In the genomic region with DNA sequence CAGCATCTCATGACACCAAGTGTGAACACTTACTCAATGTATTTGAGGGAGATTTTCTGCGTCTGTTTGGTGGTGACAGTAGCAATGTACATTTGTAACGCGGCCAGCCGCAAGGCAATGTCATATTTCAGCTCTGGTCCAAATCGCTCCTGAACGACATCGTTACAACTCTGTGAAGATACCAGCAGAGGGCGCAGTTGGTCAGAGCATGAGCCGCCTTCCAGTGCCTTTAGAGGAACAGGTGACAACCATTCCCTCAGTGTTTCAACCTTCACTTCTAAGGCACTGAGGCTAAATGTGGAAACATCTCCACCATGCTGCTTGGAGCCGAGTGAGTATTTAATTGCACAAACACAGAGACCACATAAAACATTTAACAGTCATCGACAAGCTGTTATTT, we compare ENCODE assay signal across 8 mouse cellular contexts.
DNase-seq lines count a peak whose midpoint lies in the region; ATAC-seq and TF ChIP-seq lines count a peak whose summit lies in the region.

No protein-coding gene starts in this region.

- no peaks in the 10 kb centered on the region for H3K9me3 ChIP-seq in kidney, embryonic 14.5 days (ENCODE audit: control insufficient read depth, low read length)
- H3K9me3 ChIP-seq in limb, embryonic 12.5 days = no peaks in the 10 kb centered on the region
- H3K9me3 ChIP-seq in neural tube, embryonic 13.5 days = no peaks in the 10 kb centered on the region

- WGBS in cerebellum, adult 2 months = 18% methylated on average over 11 of the region's 11 CpGs
- WGBS in kidney, embryonic 14.5 days = 39% methylated on average over 11 of the region's 11 CpGs
- 30% methylated on average over 11 of the region's 11 CpGs for WGBS in limb, embryonic 12.5 days
- 35% methylated on average over 11 of the region's 11 CpGs for WGBS in neural tube, embryonic 13.5 days

- no peak overlapping the region for H3K4me2 ChIP-seq in kidney, embryonic 14.5 days (replicated peaks; ENCODE audit: low read depth, low read length)
- H3K4me2 ChIP-seq in limb, embryonic 12.5 days = no peak overlapping the region
- no peak overlapping the region for H3K4me2 ChIP-seq in neural tube, embryonic 13.5 days

- no peak for TF ChIP-seq POLR2A in cerebellum, adult 2 months (IDR thresholded peaks at IDR 0.05; ENCODE audit: borderline replicate concordance, insufficient read depth, low read length)

- H3K27ac ChIP-seq in cerebellum, adult 2 months (ENCODE audit: insufficient read depth, low read length) = no peak overlapping the region
- H3K27ac ChIP-seq in kidney, embryonic 14.5 days (ENCODE audit: low read depth, low read length) = no peak overlapping the region
- no peak overlapping the region for H3K27ac ChIP-seq in limb, embryonic 12.5 days
- H3K27ac ChIP-seq in neural tube, embryonic 13.5 days (replicated peaks) = no peak overlapping the region

- peak; percentile 72; the same call in 1 of the 2 replicates for ATAC-seq in kidney, embryonic 14.5 days (ENCODE audit: low FRiP score, low TSS enrichment)
- peak; percentile 66; the same call in 1 of the 2 replicates for ATAC-seq in limb, embryonic 12.5 days (ENCODE audit: insufficient number of reproducible peaks, insufficient read depth, low FRiP score, low TSS enrichment, low read depth)
- peak; percentile 56; the same call in 1 of the 2 replicates for ATAC-seq in neural tube, embryonic 13.5 days (ENCODE audit: low read depth)

- peak; percentile 3 to 10 for DNase-seq in urinary bladder, adult 18-20 months (ENCODE audit: low spot score in 2 of 2)
- no peak for DNase-seq in urinary bladder, adult 2 months (ENCODE audit: low spot score)
- DNase-seq in cerebellum, adult 2 months = peak; percentile 27 to 44
- DNase-seq in frontal cortex, postnatal 10 days (ENCODE audit: low spot score in 2 of 2) = peak; percentile 7 to 41
- peak; percentile 4 for DNase-seq in testis, postnatal 14 days (ENCODE audit: low spot score)

- H3K27me3 ChIP-seq in cerebellum, adult 2 months (ENCODE audit: control insufficient read depth, insufficient read depth, low read length) = no peaks in the 10 kb centered on the region
- no peaks in the 10 kb centered on the region for H3K27me3 ChIP-seq in kidney, embryonic 14.5 days (ENCODE audit: control insufficient read depth, insufficient read depth, low read length)
- peaks cover 28% of the 10 kb centered on the region for H3K27me3 ChIP-seq in limb, embryonic 12.5 days
- H3K27me3 ChIP-seq in neural tube, embryonic 13.5 days = peaks cover 71% of the 10 kb centered on the region

- no peaks in the 10 kb centered on the region for H3K4me1 ChIP-seq in cerebellum, adult 2 months (ENCODE audit: control insufficient read depth, insufficient read depth, low read length)
- no peaks in the 10 kb centered on the region for H3K4me1 ChIP-seq in kidney, embryonic 14.5 days (ENCODE audit: control insufficient read depth, insufficient read depth, low read length)
- H3K4me1 ChIP-seq in limb, embryonic 12.5 days (replicated peaks) = no peaks in the 10 kb centered on the region
- H3K4me1 ChIP-seq in neural tube, embryonic 13.5 days (replicated peaks) = no peaks in the 10 kb centered on the region

- no peak overlapping the region for H3K9ac ChIP-seq in kidney, embryonic 14.5 days (ENCODE audit: low read depth, low read length)
- no peak overlapping the region for H3K9ac ChIP-seq in limb, embryonic 12.5 days (replicated peaks)
- no peak overlapping the region for H3K9ac ChIP-seq in neural tube, embryonic 13.5 days

- no peak overlapping the region for H3K4me3 ChIP-seq in cerebellum, adult 2 months (replicated peaks; ENCODE audit: insufficient read depth, low read depth, low read length)
- no peak overlapping the region for H3K4me3 ChIP-seq in kidney, embryonic 14.5 days (ENCODE audit: low read length)
- H3K4me3 ChIP-seq in limb, embryonic 12.5 days (replicated peaks) = no peak overlapping the region
- H3K4me3 ChIP-seq in neural tube, embryonic 13.5 days = no peak overlapping the region

- no peaks in the 10 kb centered on the region for H3K36me3 ChIP-seq in kidney, embryonic 14.5 days (ENCODE audit: control insufficient read depth, insufficient read depth, low read length)
- H3K36me3 ChIP-seq in limb, embryonic 12.5 days = no peaks in the 10 kb centered on the region
- H3K36me3 ChIP-seq in neural tube, embryonic 13.5 days = no peaks in the 10 kb centered on the region

- TF ChIP-seq CTCF in cerebellum, adult 2 months (IDR thresholded peaks at IDR 0.05; ENCODE audit: borderline replicate concordance, insufficient read depth, low read depth, low read length) = peak; percentile 67; the same call in 1 of the 2 replicates
